Mouse (Mus musculus) cerebellum, adult 2 months (tissue): Measurements from ENCODE around the gene Ddx23.

Source experiments
- CTCF ChIP-seq: fragments of 200-500 bp; IDR thresholded peaks from 2 replicates; pipeline ENCODE4 v1.5.1; 2011; ENCODE audit warnings: low read depth, mild to moderate bottlenecking, control low read depth, low read length, moderate library complexity, borderline replicate concordance; ENCODE audit not compliant: insufficient read depth
- POLR2A ChIP-seq: fragments of 200-500 bp; IDR thresholded peaks from 2 replicates; pipeline ENCODE4 v1.6.1; 2011; ENCODE audit warnings: low read length, control low read depth, borderline replicate concordance; ENCODE audit not compliant: insufficient read depth

GRCm38 (mm10) chr15:98695726-98696125 is 33.0 kb upstream of the Ddx23 start:
- TF ChIP-seq POLR2A (no peak), CTCF (no peak)
